Mouse (Mus musculus): ENCODE measurements at regions not wholly inside any gene's neighbourhood (a gene's known extent, or its start where the extent isn't known, plus 50 kb on each side); places are given as distances from the start of the nearest gene placed in this dataset.

DNA sequence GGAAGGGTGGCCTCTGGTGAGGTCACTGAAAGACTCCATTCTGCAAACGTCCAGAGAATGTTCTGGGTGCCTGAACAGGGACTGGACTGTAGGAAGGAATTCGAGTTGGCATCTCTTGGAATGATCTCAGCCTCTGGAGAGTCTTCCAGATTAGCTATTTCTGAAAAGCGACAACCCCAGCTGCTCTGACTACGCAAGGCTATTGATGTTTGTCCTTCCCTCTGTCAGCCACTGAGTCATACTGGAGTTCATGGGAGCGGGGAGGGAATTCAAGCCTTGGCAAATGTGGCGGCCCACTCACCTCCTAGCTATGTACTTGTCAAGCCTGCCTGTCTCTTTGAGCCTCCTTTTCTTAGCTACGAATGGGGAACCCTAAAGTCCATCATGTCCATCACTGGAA is 182.4 kb downstream of the Tle3 start:
- TF ChIP-seq CTCF (IDR thresholded peaks at IDR 0.05; ENCODE audit: low read depth): no peak
- no peak for TF ChIP-seq EP300 (optimal IDR thresholded peaks at IDR 0.05)

Measured in stomach, postnatal 0 days (tissue).